Mouse (Mus musculus) forebrain, embryonic 13.5 days (tissue): ENCODE measurements around the gene 9130213A22Rik. TPM values are rescaled to one million over a fixed set of nuclear protein-coding genes. Genes with fewer than 3 reads are reported as not detected.

Source experiments
- ATAC-seq: fragments of 200-750 bp; cut with Nextera tagmentation; 2 replicates; pipeline ENCODE4 v1.8.0; 2017
- H3K27ac ChIP-seq: fragments of 300-500 bp; sonication (generic); 2 replicates; pipeline ENCODE4 v1.5.1; 2015; ENCODE audit warnings: inconsistent platforms, mild to moderate bottlenecking, moderate library complexity
- H3K27me3 ChIP-seq: fragments of 300-500 bp; sonication (generic); 2 replicates; pipeline ENCODE4 v1.6.1; 2015; ENCODE audit warnings: mild to moderate bottlenecking, inconsistent platforms
- H3K36me3 ChIP-seq: fragments of 300-500 bp; sonication (generic); 2 replicates; pipeline ENCODE4 v1.6.1; 2015; ENCODE audit warnings: mild to moderate bottlenecking, inconsistent platforms; ENCODE audit not compliant: poor library complexity, severe bottlenecking
- H3K4me1 ChIP-seq: fragments of 300-500 bp; sonication (generic); 2 replicates; pipeline ENCODE4 v1.6.1; 2015; ENCODE audit warnings: inconsistent platforms
- H3K4me2 ChIP-seq: fragments of 300-500 bp; sonication (generic); 2 replicates; pipeline ENCODE4 v1.6.1; 2015; ENCODE audit warnings: inconsistent platforms, mild to moderate bottlenecking, moderate library complexity
- H3K4me3 ChIP-seq: fragments of 300-500 bp; sonication (generic); 2 replicates; pipeline ENCODE4 v1.5.1; 2015; ENCODE audit warnings: mild to moderate bottlenecking, inconsistent platforms
- H3K9ac ChIP-seq: fragments of 300-500 bp; sonication (generic); 2 replicates; pipeline ENCODE4 v1.6.1; 2015; ENCODE audit warnings: mild to moderate bottlenecking, inconsistent platforms
- H3K9me3 ChIP-seq: fragments of 300-500 bp; sonication (generic); replicated peaks from 2 replicates; pipeline ENCODE4 v1.6.1; 2016; ENCODE audit warnings: inconsistent platforms
- WGBS: fragments of 180-500 bp; shearing (Covaris S2); methylation state at CpG from one replicate; pipeline ENCODE4 v1.1.7; 2015; 5-methylcytosine and 5-hydroxymethylcytosine counted together
- polyA plus RNA-seq: library from polyadenylated mRNA; unstranded; fragments of >200 nt; fragmentation: Nextera tagmentation; extraction: Ambion mirVana; gene quantifications from 2 replicates; pipeline ENCODE4 v1.2.1, GENCODE M21; 2015

Gene 9130213A22Rik
- polyA plus RNA-seq, 1 experiment from 2014 or later, result 0.34 TPM

DNA sequence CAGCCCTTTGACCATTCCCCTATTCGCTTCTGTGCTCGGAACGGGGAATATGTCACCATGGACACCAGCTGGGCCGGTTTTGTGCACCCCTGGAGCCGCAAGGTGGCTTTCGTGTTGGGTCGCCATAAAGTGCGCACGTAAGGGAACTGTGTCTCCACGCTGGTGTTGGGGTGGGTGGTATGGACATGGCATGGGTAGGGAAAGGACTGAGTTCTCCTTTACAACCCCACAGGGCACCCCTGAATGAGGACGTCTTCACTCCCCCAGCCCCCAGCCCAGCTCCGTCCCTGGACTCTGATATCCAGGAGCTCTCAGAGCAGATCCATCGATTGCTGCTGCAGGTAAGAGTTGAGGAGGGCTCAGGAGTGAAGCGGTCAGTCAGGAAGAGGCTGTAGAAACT is 19.3 kb downstream of the 9130213A22Rik start:
- no peaks in the 10 kb centered on the region for H3K27me3 ChIP-seq
- H3K27ac ChIP-seq, result no peak overlapping the region
- no peak overlapping the region for H3K4me2 ChIP-seq
- no peak overlapping the region for H3K4me3 ChIP-seq
- H3K36me3 ChIP-seq, result peaks cover 76% of the 10 kb centered on the region
- WGBS, result 94% methylated on average over 14 of the region's 14 CpGs
- H3K9ac ChIP-seq, result no peak overlapping the region
- peaks cover 28% of the 10 kb centered on the region for H3K4me1 ChIP-seq
- ATAC-seq, result no peak
- no peaks in the 10 kb centered on the region for H3K9me3 ChIP-seq

DNA sequence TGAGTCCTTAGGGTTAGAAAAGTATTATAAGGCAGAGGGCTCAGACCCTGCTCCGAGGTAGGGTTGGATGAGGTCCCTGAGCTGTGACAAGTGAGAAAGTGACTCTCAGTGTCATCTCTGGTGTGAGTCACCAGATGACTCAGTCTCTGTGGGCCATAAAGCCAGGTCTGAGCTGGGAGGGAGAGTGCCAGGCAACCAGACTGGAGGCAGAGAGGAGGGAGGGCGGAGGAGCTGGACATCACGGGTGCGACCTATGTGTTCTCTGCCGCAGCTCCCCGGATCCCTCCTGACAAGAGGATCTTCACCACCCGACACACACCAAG is 20.0 kb downstream of the 9130213A22Rik start:
- Histone ChIP-seq H3K4me3 (no peak overlapping the region), H3K9ac (no peak overlapping the region), H3K4me1 (peaks cover 36% of the 10 kb centered on the region), H3K27ac (no peak overlapping the region), H3K4me2 (no peak overlapping the region), H3K36me3 (peaks cover 68% of the 10 kb centered on the region), H3K27me3 (no peaks in the 10 kb centered on the region), H3K9me3 (no peaks in the 10 kb centered on the region)
- no peak for ATAC-seq
- WGBS, result 95% methylated on average over 7 of the region's 7 CpGs

DNA sequence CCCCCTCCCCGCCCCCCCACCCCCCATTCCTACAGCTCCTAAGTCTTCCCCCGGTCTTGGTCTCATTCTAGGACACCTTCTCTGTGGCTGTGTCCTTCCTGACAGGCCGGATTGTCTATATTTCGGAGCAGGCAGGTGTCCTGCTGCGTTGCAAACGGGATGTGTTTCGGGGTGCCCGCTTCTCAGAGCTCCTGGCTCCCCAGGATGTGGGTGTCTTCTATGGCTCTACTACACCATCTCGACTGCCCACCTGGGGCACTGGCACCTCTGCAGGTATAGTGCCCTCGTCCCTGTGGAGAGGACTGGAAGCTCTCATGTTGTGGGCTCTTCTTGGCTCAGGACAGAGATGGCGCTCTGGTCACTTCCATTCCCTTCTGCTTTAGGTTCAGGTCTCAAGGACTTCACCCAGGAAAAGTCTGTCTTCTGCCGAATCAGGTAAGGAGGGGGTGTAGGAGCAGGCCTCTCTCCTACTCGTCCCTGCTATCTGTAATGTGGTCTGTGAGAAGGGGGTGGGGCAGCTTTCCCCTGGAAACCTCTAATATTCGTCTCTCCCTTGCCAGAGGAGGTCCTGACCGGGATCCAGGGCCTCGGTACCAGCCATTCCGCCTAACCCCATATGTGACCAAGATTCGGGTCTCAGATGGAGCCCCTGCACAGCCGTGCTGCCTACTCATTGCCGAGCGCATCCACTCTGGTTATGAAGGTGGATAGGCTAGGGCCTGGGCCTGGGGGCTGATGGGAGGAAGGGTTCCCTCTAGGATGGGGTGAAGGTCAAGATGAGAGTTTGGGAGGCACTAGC is 20.6 kb downstream of the 9130213A22Rik start:
- 87% methylated on average over 21 of the region's 21 CpGs for WGBS
- Histone ChIP-seq H3K4me2 (no peak overlapping the region), H3K4me1 (peaks cover 42% of the 10 kb centered on the region), H3K4me3 (no peak overlapping the region), H3K9ac (no peak overlapping the region), H3K36me3 (peaks cover 62% of the 10 kb centered on the region), H3K27ac (no peak overlapping the region), H3K27me3 (no peaks in the 10 kb centered on the region), H3K9me3 (no peaks in the 10 kb centered on the region)
- no peak for ATAC-seq

DNA sequence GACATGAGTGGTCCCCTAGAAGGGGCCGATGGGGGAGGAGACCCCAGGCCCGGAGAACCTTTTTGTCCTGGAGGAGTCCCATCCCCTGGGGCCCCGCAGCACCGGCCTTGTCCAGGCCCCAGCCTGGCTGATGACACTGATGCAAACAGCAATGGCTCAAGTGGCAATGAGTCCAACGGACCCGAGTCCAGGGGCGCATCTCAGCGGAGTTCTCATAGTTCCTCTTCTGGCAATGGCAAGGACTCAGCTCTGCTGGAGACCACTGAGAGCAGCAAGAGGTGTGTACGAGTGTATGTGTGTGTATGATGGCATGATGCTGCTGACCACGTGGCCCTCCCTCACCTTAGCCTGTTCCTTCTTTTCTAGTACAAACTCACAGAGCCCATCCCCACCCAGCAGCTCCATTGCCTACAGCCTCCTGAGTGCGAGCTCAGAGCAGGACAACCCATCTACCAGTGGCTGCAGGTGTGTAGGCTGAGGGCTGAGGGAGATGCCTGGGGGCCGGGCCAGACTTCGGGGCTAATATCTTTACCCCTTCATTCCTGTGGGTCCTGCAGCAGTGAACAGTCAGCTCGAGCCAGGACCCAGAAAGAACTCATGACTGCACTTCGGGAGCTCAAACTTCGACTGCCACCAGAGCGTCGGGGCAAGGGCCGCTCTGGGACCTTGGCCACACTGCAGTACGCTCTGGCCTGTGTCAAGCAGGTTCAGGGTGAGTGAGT is 21.6 kb downstream of the 9130213A22Rik start:
- peaks cover 53% of the 10 kb centered on the region for H3K36me3 ChIP-seq
- 89% methylated on average over 20 of the region's 20 CpGs for WGBS

DNA sequence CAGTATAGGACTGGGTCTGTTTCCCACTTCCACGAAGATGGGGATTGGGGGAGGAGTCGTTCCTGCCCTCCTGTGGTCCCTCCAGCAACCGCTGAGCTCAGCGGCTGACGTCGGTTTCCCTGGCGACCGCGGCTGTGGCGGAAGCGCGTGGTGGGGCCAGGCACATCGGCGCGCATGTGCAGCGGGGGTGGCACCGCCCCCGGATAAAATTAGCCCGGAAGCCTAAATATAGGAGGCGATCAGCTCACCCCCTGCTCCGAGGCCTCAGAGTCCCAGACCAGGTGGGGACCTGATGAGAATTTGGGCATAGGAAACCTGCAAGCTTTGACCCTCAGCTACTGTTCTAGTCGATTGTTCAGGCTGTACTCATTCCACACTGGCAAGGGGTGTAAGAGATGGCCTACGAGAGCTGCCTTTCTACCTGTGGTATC is 22.5 kb downstream of the 9130213A22Rik start:
- peak overlapping the region; percentile 93 for H3K4me2 ChIP-seq
- H3K9ac ChIP-seq, result peak overlapping the region; percentile 76
- H3K4me3 ChIP-seq, result peak overlapping the region; percentile 53
- ATAC-seq, result peak; percentile 28
- H3K4me1 ChIP-seq, result peaks cover 58% of the 10 kb centered on the region
- H3K27ac ChIP-seq, result peak overlapping the region; percentile 91
- H3K27me3 ChIP-seq, result no peaks in the 10 kb centered on the region
- no peaks in the 10 kb centered on the region for H3K9me3 ChIP-seq
- WGBS, result under 1% methylated on average over 23 of the region's 23 CpGs
- peaks cover 44% of the 10 kb centered on the region for H3K36me3 ChIP-seq

More for the DNA sequence above, 21.6 kb downstream of the 9130213A22Rik start:
- ATAC-seq, result no peak
- Histone ChIP-seq H3K27ac (0 out of 2 replicates have a peak overlapping the region, but pooled peaks have one; percentile 14), H3K9me3 (no peaks in the 10 kb centered on the region), H3K4me3 (peak overlapping the region; percentile 53), H3K9ac (peak overlapping the region; percentile 76), H3K27me3 (no peaks in the 10 kb centered on the region), H3K4me2 (peak overlapping the region; percentile 93), H3K4me1 (peaks cover 52% of the 10 kb centered on the region)

DNA sequence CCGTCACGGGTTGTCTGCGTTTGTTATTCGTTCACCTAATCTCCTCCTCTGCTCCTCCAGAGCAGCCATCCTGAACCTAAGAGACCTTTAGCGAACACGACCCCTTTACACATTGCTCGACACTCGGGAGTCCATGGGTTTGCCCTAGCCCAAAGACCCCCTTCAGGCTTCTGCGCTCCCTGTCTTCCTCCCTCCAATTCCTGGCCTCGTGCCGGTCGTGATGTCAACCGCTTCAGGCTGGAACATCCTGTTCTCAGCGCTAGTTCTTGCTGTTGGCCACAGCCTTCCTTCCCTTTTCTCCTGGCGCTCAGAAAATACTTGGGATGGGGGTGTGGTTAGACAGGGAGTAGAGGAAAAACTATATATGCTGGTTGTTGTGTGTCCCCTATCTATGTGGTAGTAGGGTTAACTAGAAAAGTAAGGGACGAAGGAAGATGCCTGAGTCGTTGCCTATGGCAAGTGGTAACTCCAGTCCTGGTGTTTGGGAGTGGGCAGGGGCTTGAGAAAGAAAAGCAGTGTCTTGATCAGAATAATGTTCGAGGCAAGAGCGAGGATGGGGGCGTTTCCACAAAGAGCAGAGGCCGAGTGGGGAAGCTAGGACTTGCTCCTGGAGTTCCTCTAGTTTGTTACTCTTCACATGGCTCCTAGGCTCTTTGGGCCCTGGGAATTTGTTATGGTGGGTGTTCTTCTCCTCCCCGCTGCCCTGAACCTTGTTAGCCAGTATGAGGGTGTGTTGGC is 23.0 kb downstream of the 9130213A22Rik start:
- Histone ChIP-seq H3K27ac (peak overlapping the region; percentile 91), H3K4me1 (peaks cover 60% of the 10 kb centered on the region), H3K4me2 (peak overlapping the region; percentile 93), H3K9ac (peak overlapping the region; percentile 76), H3K36me3 (peaks cover 38% of the 10 kb centered on the region), H3K4me3 (peak overlapping the region; percentile 53), H3K27me3 (no peaks in the 10 kb centered on the region), H3K9me3 (no peaks in the 10 kb centered on the region)
- no peak for ATAC-seq
- WGBS, result 1% methylated on average over 22 of the region's 22 CpGs

DNA sequence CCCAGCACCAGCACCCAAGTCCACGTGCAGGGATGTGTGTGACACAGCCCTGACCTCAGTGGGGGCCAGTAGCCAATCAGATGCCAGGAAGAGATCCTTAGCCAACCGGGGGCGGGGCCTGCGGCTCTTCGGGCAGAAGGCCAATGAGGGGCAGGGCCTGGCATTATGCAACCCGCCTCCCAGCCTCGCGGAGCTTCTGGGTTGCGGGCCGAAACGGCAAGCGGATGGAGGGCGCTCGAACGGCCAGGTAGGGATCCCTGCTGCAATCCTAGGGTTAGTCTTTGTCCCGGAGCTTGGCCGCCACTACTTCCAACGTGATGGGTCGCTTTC is 23.7 kb downstream of the 9130213A22Rik start:
- ATAC-seq, result no peak
- H3K36me3 ChIP-seq, result peaks cover 32% of the 10 kb centered on the region
- H3K9ac ChIP-seq, result peak overlapping the region; percentile 76
- WGBS, result under 1% methylated on average over 19 of the region's 19 CpGs
- no peaks in the 10 kb centered on the region for H3K27me3 ChIP-seq
- H3K27ac ChIP-seq, result peak overlapping the region; percentile 91
- H3K4me3 ChIP-seq, result peak overlapping the region; percentile 53
- peak overlapping the region; percentile 93 for H3K4me2 ChIP-seq
- no peaks in the 10 kb centered on the region for H3K9me3 ChIP-seq
- H3K4me1 ChIP-seq, result peaks cover 65% of the 10 kb centered on the region

DNA sequence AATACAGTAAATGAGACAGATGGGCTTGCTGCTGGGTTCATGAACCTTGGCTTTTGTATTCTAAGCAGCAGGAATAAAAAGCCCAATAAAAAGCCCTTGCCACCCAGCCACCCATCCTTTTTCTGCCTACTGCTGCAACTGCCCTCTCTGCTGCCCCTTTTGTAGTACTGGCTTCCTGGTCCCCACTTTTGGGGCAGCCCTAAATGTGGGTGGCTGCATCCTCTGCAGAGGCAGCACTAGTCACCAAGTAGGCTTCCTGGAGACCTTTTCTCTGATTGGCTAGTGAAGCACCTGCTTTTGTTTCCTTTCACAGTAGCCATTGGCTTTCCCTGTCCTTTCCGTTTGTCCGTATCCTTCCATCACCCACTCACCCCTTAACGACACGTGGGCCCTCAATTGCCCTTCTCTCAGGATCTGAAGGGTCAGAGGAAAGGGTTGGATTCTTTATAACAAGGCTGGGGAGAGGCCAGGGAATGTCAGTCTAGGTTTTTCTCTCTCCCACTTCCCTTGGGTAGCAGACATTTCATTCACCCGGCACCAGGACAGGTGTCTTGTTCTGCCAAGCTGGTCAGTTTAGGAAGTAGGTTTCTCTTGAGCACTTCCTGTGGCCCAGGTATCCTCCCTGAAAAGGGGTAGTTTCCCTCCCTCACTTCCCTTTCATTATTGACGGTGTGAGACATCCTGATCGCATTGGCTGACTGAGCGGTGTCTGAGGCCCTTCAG is 24.2 kb downstream of the 9130213A22Rik start:
- Histone ChIP-seq H3K36me3 (peaks cover 27% of the 10 kb centered on the region), H3K4me1 (peaks cover 65% of the 10 kb centered on the region), H3K27me3 (no peaks in the 10 kb centered on the region), H3K4me2 (peak overlapping the region; percentile 93), H3K27ac (peak overlapping the region; percentile 91), H3K4me3 (peak overlapping the region; percentile 53), H3K9ac (peak overlapping the region; percentile 76; the same call in 1 of the 2 replicates), H3K9me3 (no peaks in the 10 kb centered on the region)
- no peak for ATAC-seq
- WGBS, result 22% methylated on average over 8 of the region's 8 CpGs

DNA sequence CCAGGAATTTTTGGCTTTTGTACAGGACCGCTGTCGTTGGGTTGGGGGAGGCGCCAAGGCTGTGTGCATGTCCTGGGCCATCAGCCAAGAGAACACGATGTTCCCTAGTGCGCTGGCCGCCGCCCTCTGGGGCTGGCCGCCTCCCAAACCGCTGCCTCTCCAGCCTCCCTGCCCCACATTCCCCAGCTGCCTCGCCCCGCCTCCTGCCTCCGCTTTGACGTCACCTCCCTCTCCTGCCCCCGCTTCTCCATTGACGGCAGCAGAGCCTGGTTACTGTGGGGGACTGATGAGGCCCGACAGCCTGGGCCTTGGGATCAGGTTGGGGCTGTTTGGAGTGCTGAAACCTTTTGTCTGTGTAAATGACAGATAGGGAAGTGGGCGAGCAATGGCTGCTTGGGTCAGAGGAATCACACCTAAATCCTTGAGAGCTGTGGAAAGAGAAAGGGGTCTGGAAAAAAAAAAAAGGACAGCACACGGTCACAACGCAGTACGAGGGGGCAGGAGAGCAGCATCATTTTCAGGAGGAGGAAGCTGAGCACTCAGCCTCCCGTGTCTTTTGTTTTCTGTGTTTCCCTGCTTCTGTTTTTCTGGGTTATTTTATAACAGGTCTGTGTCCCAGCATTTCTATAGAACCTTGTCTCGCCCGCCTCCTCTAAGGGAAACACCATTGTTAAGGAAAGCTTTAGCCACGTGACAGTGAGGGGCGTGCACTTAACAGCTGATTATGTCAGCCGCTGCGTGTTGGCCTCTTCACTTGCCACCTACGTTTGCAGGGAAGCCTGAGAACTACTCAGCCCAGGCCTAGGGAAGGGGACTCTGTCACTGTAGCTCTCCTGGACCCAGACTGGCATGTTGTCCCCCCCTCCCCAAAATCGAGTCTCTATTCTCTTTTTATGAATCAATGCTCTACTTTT is 25.1 kb downstream of the 9130213A22Rik start:
- Histone ChIP-seq H3K36me3 (peaks cover 24% of the 10 kb centered on the region), H3K9me3 (no peaks in the 10 kb centered on the region), H3K4me1 (peaks cover 65% of the 10 kb centered on the region), H3K27ac (peak overlapping the region; percentile 91), H3K4me3 (peak overlapping the region; percentile 30), H3K4me2 (peak overlapping the region; percentile 93), H3K27me3 (no peaks in the 10 kb centered on the region), H3K9ac (peak overlapping the region; percentile 58)
- WGBS, result 2% methylated on average over 29 of the region's 29 CpGs
- ATAC-seq, result no peak; the same call in 1 of the 2 replicates

DNA sequence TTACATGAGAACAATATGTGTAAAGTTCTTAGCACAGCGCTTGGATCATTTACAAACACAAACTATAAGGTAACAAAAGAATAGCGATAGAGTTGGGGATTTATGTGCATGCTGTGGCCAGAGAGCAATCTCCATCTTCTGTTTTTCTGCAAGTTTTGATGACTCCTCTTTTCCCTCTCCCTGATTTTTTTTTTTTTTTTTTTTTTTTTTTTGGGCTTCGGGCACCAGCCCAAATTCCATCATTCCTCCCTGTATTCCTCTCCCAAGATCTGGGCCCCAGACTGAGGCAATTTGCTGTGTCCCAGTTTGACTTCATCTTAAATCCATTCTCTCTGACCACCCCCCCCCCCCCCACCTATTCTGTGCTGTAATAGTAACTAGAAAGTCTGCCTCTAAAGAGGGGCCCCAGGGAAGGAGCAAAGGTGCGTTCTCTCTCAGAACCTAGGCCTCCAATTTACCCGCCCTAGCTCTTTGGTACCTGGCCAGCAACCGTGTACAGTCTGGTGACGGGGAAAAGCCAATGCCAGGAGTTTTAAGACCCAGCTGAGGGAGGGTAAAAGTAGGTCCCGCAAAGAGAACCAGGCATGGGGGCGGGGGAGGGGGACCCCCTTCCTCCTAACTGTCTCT is 25.9 kb downstream of the 9130213A22Rik start:
- Histone ChIP-seq H3K4me2 (peak overlapping the region; percentile 93), H3K9me3 (no peaks in the 10 kb centered on the region), H3K36me3 (peaks cover 19% of the 10 kb centered on the region), H3K27me3 (no peaks in the 10 kb centered on the region), H3K4me3 (peak overlapping the region; percentile 43), H3K27ac (peak overlapping the region; percentile 91), H3K9ac (peak overlapping the region; percentile 58), H3K4me1 (peaks cover 65% of the 10 kb centered on the region)
- 14% methylated on average over 9 of the region's 9 CpGs for WGBS
- ATAC-seq, result no peak
